Mouse (Mus musculus): ENCODE measurements around the gene Cox20. TPM values are rescaled to one million over a fixed set of nuclear protein-coding genes. Genes with fewer than 3 reads are reported as not detected.

Gene Cox20
- polyA plus RNA-seq, 1 experiment = 82.0 TPM

GRCm38 (mm10) chr1:178360702-178361101 is 41.8 kb downstream of the Cox20 start:
- DNase-seq (ENCODE audit: low read depth) = no peak
- TF ChIP-seq POLR2A (IDR thresholded peaks at IDR 0.05; ENCODE audit: borderline replicate concordance, extremely low read depth, insufficient read depth, insufficient read length, poor library complexity, severe bottlenecking) (no peak), CTCF (IDR thresholded peaks at IDR 0.05; ENCODE audit: borderline replicate concordance, extremely low read depth, insufficient read depth, insufficient read length) (no peak)

GRCm38 (mm10) chr1:178365171-178365570 is 46.2 kb downstream of the Cox20 start:
- TF ChIP-seq CTCF (IDR thresholded peaks at IDR 0.05; ENCODE audit: borderline replicate concordance, extremely low read depth, insufficient read depth, insufficient read length) = no peak
- TF ChIP-seq POLR2A (IDR thresholded peaks at IDR 0.05; ENCODE audit: borderline replicate concordance, extremely low read depth, insufficient read depth, insufficient read length, poor library complexity, severe bottlenecking) = no peak
- no peak for DNase-seq (ENCODE audit: low read depth)

GRCm38 (mm10) chr1:178368121-178368520 is 49.2 kb downstream of the Cox20 start:
- no peak for TF ChIP-seq CTCF (IDR thresholded peaks at IDR 0.05; ENCODE audit: borderline replicate concordance, extremely low read depth, insufficient read depth, insufficient read length)
- DNase-seq (ENCODE audit: low read depth) = no peak

GRCm38 (mm10) chr1:178368548-178369271 is 49.8 kb downstream of the Cox20 start:
- peak; percentile 96 for DNase-seq (ENCODE audit: low read depth)
- TF ChIP-seq CTCF (IDR thresholded peaks at IDR 0.05; ENCODE audit: borderline replicate concordance, extremely low read depth, insufficient read depth, insufficient read length) = no peak
- peak; percentile 63; the same call in 1 of the 2 replicates for TF ChIP-seq POLR2A (IDR thresholded peaks at IDR 0.05; ENCODE audit: borderline replicate concordance, extremely low read depth, insufficient read depth, insufficient read length, poor library complexity, severe bottlenecking)

GRCm38 (mm10) chr1:178369272-178369651 is 50.3 kb downstream of the Cox20 start:
- DNase-seq (ENCODE audit: low read depth) = peak; percentile 74
- no peak for TF ChIP-seq POLR2A (IDR thresholded peaks at IDR 0.05; ENCODE audit: borderline replicate concordance, extremely low read depth, insufficient read depth, insufficient read length, poor library complexity, severe bottlenecking)

Other genes starting within 250 kb of the Cox20 start
- gene Desi2, start 131.7 kb upstream of the Cox20 start, polyA plus RNA-seq (2012; rRNA removed) = 13.1 and 15.7 TPM in 2 replicates
- gene Hnrnpu, start 18.7 kb downstream of the Cox20 start, polyA plus RNA-seq (2012; rRNA removed) = 279 and 342 TPM in 2 replicates
- 2.0 and 3.7 TPM in 2 replicates for gene Efcab2, start 87.0 kb downstream of the Cox20 start, polyA plus RNA-seq (2012; rRNA removed)
- gene Kif26b, start 210.0 kb downstream of the Cox20 start, polyA plus RNA-seq (2012; rRNA removed) = 5.6 and 17.0 TPM in 2 replicates